Mouse (Mus musculus) myocyte (in vitro differentiated cells): Measurements from ENCODE around the gene 2310057M21Rik. TPM values are rescaled to one million over a fixed set of nuclear protein-coding genes. Genes with fewer than 3 reads are reported as not detected.

Source experiments
- H3K27me3 ChIP-seq: one replicate; pipeline ENCODE4 v1.6.1; 2011; ENCODE audit not compliant: control insufficient read depth, insufficient read depth, insufficient read length
- H3K36me3 ChIP-seq: one replicate; pipeline ENCODE4 v1.6.1; 2011; ENCODE audit not compliant: control insufficient read depth, insufficient read depth
- H3K4me2 ChIP-seq: one replicate; pipeline ENCODE4 v1.6.1; 2011; ENCODE audit warnings: low read depth, control low read depth
- H3K4me3 ChIP-seq: one replicate; pipeline ENCODE4 v1.5.1; 2011; ENCODE audit warnings: mild to moderate bottlenecking, control low read depth, moderate library complexity
- H3K79me2 ChIP-seq: one replicate; pipeline ENCODE4 v1.6.1; 2011; ENCODE audit not compliant: control insufficient read depth, insufficient read depth
- H3ac ChIP-seq: one replicate; pipeline ENCODE4 v1.6.1; 2011; ENCODE audit not compliant: control insufficient read depth, insufficient read length
- CEBPB ChIP-seq: IDR thresholded peaks from 2 replicates; pipeline ENCODE4 v1.6.1; 2011; ENCODE audit warnings: mild to moderate bottlenecking, moderate library complexity; ENCODE audit not compliant: poor library complexity, insufficient read depth, severe bottlenecking
- E2F4 ChIP-seq: IDR thresholded peaks from one replicate; pipeline ENCODE4 v1.6.1; 2011; ENCODE audit warnings: mild to moderate bottlenecking, control low read depth, moderate library complexity; ENCODE audit not compliant: insufficient read depth
- MAX ChIP-seq: IDR thresholded peaks from one replicate; pipeline ENCODE4 v1.6.1; 2011; ENCODE audit warnings: low read depth, mild to moderate bottlenecking, control low read depth
- MYOD1 ChIP-seq, 3 experiments: IDR thresholded peaks; one replicate each; pipeline ENCODE4 v1.6.1; 2011; ENCODE audit warnings: control low read depth in 2 of 3, low read depth in 2 of 3, mild to moderate bottlenecking in 2 of 3, moderate library complexity in 1 of 3; ENCODE audit not compliant: insufficient read length in 2 of 3, control insufficient read depth in 1 of 3
- MYOG ChIP-seq, 3 experiments: IDR thresholded peaks; one replicate each; pipeline ENCODE4 v1.6.1; 2011; ENCODE audit warnings: control low read depth in 2 of 3, low read depth in 2 of 3, mild to moderate bottlenecking in 2 of 3; ENCODE audit not compliant: insufficient read length in 2 of 3, control insufficient read depth in 1 of 3, insufficient read depth in 1 of 3
- POLR2A ChIP-seq: IDR thresholded peaks from one replicate; pipeline ENCODE4 v1.6.1; 2011; ENCODE audit warnings: low read depth, mild to moderate bottlenecking, control low read depth, moderate library complexity; ENCODE audit not compliant: insufficient read length
- POLR2AphosphoS2 ChIP-seq: IDR thresholded peaks from one replicate; pipeline ENCODE4 v1.6.1; 2011; ENCODE audit warnings: low read depth, control low read depth; ENCODE audit not compliant: insufficient read length
- REST ChIP-seq: IDR thresholded peaks from one replicate; pipeline ENCODE4 v1.6.1; 2011; ENCODE audit warnings: mild to moderate bottlenecking, control low read depth, moderate library complexity; ENCODE audit not compliant: insufficient read depth, insufficient read length
- SRF ChIP-seq: IDR thresholded peaks from one replicate; pipeline ENCODE4 v1.6.1; 2011; ENCODE audit warnings: low read depth; ENCODE audit not compliant: control insufficient read depth, insufficient read length
- TCF12 ChIP-seq: IDR thresholded peaks from one replicate; pipeline ENCODE4 v1.6.1; 2011; ENCODE audit warnings: mild to moderate bottlenecking, control low read depth; ENCODE audit not compliant: poor library complexity, insufficient read depth, severe bottlenecking
- TCF3 ChIP-seq: IDR thresholded peaks from one replicate; pipeline ENCODE4 v1.6.1; 2011; ENCODE audit warnings: low read depth, control low read depth; ENCODE audit not compliant: insufficient read length
- USF1 ChIP-seq: IDR thresholded peaks from one replicate; pipeline ENCODE4 v1.6.1; 2011; ENCODE audit warnings: low read depth, mild to moderate bottlenecking, control low read depth, moderate library complexity
- polyA plus RNA-seq: library from polyadenylated mRNA; unstranded; fragments of >200 nt; fragmentation: generic; extraction: Trizol; gene quantifications from one replicate; pipeline ENCODE4 v1.2.1, GENCODE M21; 2012; ENCODE audit warnings: missing spikeins

The 2310057M21Rik gene
- polyA plus RNA-seq, 1 experiment = 9.7 TPM

DNA sequence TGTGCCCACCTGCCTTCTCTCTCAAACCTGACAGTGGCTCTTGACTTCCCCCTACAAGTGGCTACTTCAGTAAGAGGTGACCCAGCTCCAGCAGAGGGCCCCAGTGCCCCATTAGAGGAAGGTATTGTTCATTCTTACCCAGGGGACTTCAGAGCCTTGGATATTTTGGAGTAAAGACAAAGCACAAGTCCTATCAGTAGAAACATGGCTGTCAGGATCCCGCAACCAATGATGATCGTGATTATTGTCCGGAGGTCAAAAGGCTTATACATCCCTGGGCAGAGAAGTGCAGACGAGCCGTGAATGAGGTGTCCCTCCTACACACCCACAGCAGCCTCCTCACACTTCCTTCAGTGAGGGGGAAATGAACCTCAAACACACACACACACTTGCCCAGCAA is 35.5 kb downstream of the 2310057M21Rik start:
- no peak overlapping the region for H3ac ChIP-seq
- H3K4me2 ChIP-seq = no peak overlapping the region
- no peak overlapping the region for H3K4me3 ChIP-seq
- H3K36me3 ChIP-seq = no peaks in the 10 kb centered on the region
- no peaks in the 10 kb centered on the region for H3K79me2 ChIP-seq
- TF ChIP-seq CEBPB (no peak), E2F4 (no peak), REST (no peak), MYOD1 (IDR thresholded peaks at IDR 0.05; ENCODE audit: control insufficient read depth in 1 of 3, insufficient read length in 2 of 3, low read depth in 2 of 3) (no peak), POLR2A (no peak), TCF12 (no peak), POLR2AphosphoS2 (no peak), MYOG (IDR thresholded peaks at IDR 0.05; ENCODE audit: control insufficient read depth in 1 of 3, insufficient read depth in 1 of 3, insufficient read length in 2 of 3, low read depth in 2 of 3) (no peak), SRF (no peak), TCF3 (no peak), USF1 (no peak), MAX (no peak)
- no peaks in the 10 kb centered on the region for H3K27me3 ChIP-seq

DNA sequence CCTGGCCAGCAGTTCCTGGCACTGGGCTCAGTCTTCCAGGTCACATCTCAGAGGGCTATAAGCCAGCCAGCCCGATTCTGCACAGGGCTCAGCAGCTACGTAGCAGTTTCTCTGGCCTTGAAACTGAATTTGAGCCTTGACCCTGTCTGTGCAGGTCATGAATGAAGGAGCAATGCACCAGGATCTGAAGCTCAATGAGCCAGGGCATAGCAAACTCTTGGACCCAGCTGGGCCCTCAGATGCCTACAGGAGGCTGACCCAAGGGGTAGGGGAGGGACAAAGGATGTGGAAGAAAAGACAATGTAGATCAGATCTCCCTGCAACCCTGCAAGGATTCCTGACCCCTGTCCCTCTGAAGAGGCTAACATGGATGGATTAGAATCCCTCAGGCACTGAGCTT is 40.4 kb downstream of the 2310057M21Rik start, which contains the start of gene Cuzd1:
Gene Cuzd1 (minus strand): TSS at position 101 of the 400 bp plus-strand sequence.
- no peak within 1 kb of the TSS for H3ac ChIP-seq
- TF ChIP-seq MAX = no peak
- H3K4me2 ChIP-seq = no peak within 1 kb of the TSS
- H3K4me3 ChIP-seq = no peak within 1 kb of the TSS
- no peaks in the 10 kb centered on the region for H3K27me3 ChIP-seq
- H3K79me2 ChIP-seq = no peaks in the 10 kb centered on the region
- no peaks in the 10 kb centered on the region for H3K36me3 ChIP-seq

DNA sequence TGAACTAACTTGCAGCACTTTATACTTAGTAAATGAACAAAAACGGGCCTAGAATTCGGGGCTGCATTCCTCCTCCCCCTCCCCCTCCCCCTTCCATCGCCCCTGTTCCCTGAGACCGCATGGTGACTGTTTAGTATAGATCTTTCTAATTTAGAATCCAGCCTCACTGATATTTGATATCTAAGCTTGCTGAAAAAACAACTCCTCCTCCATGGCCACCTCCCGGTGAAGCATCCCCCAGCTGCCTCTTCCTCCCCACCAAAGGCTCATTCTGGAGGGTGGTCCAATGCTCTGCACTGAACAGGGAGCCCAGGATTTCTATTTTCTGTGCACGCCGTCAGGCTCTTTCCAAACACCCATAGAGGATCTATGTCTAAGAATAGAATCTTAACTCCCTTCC is 44.2 kb downstream of the 2310057M21Rik start:
- no peak overlapping the region for H3K4me2 ChIP-seq
- TF ChIP-seq MYOG (IDR thresholded peaks at IDR 0.05; ENCODE audit: control insufficient read depth in 1 of 3, insufficient read depth in 1 of 3, insufficient read length in 2 of 3, low read depth in 2 of 3) = no peak
- TF ChIP-seq TCF12 = no peak
- TF ChIP-seq MAX = no peak
- TF ChIP-seq USF1 = no peak
- no peak for TF ChIP-seq TCF3
- no peak for TF ChIP-seq POLR2A
- no peak for TF ChIP-seq REST
- no peak for TF ChIP-seq CEBPB
- no peak for TF ChIP-seq SRF
- TF ChIP-seq POLR2AphosphoS2 = no peak
- TF ChIP-seq E2F4 = no peak
- TF ChIP-seq MYOD1 (IDR thresholded peaks at IDR 0.05; ENCODE audit: control insufficient read depth in 1 of 3, insufficient read length in 2 of 3, low read depth in 2 of 3) = no peak
- no peaks in the 10 kb centered on the region for H3K27me3 ChIP-seq
- H3ac ChIP-seq = no peak overlapping the region
- no peaks in the 10 kb centered on the region for H3K79me2 ChIP-seq
- no peak overlapping the region for H3K4me3 ChIP-seq
- no peaks in the 10 kb centered on the region for H3K36me3 ChIP-seq

DNA sequence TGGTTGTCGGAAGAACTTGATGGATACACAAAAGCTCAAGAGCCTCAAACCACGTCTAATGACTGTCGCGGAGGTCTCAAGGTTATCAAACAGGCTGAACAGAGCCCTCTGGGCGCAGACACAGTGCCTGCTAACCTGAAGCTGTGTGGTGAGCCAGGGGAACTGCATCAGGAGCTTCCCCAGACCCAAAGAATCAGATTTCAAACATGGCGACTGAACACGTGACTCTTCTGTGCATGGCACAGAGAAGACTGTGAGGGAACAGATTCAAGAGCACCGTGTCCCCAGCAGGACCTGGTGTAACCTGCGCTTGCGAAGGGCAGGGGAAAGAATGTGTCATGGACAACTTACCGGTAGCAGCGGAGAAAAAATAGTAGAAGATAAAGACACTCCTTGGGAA is 45.0 kb downstream of the 2310057M21Rik start:
- H3K4me2 ChIP-seq = no peak overlapping the region
- H3K4me3 ChIP-seq = no peak overlapping the region
- H3K36me3 ChIP-seq = no peaks in the 10 kb centered on the region
- H3K79me2 ChIP-seq = no peaks in the 10 kb centered on the region
- TF ChIP-seq SRF = no peak
- TF ChIP-seq MYOD1 (IDR thresholded peaks at IDR 0.05; ENCODE audit: control insufficient read depth in 1 of 3, insufficient read length in 2 of 3, low read depth in 2 of 3) = no peak
- TF ChIP-seq MYOG (IDR thresholded peaks at IDR 0.05; ENCODE audit: control insufficient read depth in 1 of 3, insufficient read depth in 1 of 3, insufficient read length in 2 of 3, low read depth in 2 of 3) = no peak
- no peak for TF ChIP-seq CEBPB
- no peak for TF ChIP-seq MAX
- TF ChIP-seq E2F4 = no peak
- no peak for TF ChIP-seq POLR2A
- no peak for TF ChIP-seq TCF12
- TF ChIP-seq REST = no peak
- no peak overlapping the region for H3ac ChIP-seq
- no peaks in the 10 kb centered on the region for H3K27me3 ChIP-seq

DNA sequence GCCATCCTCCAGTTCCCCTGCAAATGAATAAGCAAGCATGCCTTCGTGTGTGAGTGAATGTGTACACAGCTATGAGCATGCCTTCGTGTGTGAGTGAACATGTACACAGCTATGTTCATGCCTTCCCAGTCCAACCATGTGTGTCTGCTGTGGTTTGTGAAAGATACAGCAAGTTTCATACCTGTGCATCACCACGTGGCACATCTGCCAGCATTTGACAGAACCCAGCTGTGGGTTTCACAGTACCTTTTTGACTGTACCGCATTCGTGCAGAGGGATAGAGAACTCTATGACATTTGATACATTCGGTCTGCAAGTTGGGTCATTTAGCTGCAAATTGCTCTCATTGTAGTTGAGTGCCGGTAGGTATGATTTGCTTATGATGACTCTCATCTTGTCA is 48.1 kb downstream of the 2310057M21Rik start:
- H3K79me2 ChIP-seq = no peaks in the 10 kb centered on the region
- no peaks in the 10 kb centered on the region for H3K36me3 ChIP-seq
- H3K4me3 ChIP-seq = no peak overlapping the region
- H3ac ChIP-seq = no peak overlapping the region
- H3K4me2 ChIP-seq = no peak overlapping the region
- no peaks in the 10 kb centered on the region for H3K27me3 ChIP-seq
- TF ChIP-seq TCF12 = no peak
- TF ChIP-seq USF1 = no peak
- no peak for TF ChIP-seq MYOG (IDR thresholded peaks at IDR 0.05; ENCODE audit: control insufficient read depth in 1 of 3, insufficient read depth in 1 of 3, insufficient read length in 2 of 3, low read depth in 2 of 3)
